Mouse (Mus musculus) layer of hippocampus, postnatal 25 days (tissue): Measurements from ENCODE around the gene Dysf. TPM values are rescaled to one million over a fixed set of nuclear protein-coding genes. Genes with fewer than 3 reads are reported as not detected.

Source experiments
- DNase-seq, 2 experiments: peaks; one replicate each; pipeline ENCODE4 v3.0.0; 2022; ENCODE audit warnings: mixed read lengths in 2 of 2, low spot score in 1 of 2; ENCODE audit errors: extremely low spot score in 1 of 2
- total RNA-seq, 2 experiments: library from RNA; stranded (reverse); gene quantifications; 2 replicates each; pipeline ENCODE4 v1.2.3; 2021

Dysf gene
- total RNA-seq, 2 experiments from 2014 or later, result 1.1 to 3.5 TPM

DNA sequence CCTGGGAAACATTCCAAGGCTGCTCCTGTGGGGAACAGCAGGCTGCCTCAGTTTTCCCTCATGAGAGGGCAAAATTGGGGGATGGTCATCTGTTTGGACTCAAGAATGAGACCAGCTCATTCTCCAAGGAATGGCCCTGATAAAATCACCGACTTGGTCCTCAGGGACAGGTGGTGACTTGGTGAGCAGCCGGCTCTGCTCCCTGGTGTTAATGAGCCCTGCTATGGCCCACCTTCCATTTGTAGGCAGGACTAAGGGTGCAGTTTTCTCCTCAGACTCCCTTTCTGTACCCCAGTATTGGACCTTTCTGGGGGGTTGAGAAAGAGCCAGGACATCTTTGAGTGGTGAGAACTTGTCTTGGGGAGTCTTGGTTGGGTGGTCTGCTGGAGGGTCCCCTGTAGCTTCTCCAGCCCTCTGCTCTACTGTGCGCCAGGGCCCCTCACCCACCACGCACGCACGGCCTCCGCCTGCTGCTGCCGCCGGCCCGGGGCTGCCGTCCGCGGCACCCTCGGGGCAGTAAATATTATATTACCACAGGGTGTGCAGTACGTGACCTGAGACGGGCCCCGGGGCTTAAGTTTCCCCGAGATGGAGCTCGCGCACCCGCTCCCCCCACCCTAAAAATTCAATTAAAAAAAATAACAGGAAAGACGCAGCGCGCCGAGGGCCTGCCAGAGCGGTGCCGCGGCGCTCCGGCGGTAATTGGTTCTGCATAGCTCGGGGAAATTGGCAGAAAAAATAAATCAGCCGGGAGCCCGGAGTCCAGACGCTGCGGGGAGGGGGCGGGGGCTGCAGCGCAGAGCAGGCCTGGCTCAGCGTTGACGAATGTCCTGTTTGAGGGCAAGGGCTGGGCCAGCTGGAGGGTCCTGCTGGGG, 97.0 kb downstream of the Dysf start:
- peak; percentile 45 to 54 for DNase-seq

DNA sequence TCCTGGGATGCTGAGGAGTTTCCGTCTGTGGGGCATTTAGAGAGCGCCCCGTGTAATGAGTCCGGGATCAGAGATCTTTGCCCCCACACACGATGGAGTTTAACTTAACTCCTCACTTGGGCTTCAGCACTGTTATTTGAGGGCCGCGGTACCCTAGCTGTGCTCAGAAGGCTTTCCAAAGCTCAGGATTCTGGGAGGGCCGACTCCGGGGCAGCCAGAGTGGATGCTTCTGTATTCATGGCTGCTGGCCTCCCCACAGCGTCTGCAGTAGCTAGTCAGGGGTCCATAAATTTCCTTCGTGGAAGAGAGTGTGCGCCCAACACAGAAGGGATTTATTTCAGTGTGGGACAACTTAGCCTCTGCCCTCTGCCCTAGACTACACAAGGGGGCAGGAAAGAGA, 97.7 kb downstream of the Dysf start:
- DNase-seq, result no peak

DNA sequence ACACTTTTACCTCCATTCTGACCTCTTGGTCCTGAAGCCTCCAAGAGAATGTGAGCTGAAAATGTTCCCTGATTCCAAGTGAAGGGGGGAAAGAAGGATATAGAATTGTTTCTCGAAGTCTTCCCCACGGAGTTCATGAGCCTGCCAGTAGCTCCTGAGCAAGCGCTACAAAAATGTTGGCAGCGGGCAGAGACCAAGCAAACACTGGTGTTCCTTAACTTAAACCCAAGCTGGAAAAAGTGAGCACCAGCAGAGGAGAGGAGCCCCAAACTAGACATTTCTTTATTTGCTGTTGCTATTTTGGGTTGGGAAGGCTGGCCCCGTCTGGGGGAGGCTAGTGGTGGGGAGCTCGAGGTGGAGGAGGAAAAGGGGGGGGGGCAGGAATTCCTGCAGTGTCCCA, 102.0 kb downstream of the Dysf start:
- DNase-seq, result no peak

DNA sequence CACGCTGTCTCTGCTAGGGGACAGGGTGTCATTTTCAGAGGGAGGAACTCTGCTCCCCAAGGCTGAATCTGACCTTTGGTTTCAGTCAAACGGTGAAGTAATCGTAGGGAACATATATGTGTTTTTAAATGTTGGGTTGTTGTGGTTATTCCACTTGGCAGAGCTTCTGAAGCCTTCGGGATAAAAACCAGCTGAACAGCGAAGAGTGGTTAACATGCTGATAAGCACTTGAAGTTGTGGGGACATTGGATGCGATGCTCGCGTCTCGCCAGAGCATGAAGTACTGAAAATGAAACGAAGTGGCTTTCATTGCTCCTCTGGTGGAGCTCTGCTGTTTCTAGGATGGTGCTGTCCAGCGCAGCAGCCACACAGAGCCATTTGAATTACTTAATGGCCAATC, 102.7 kb downstream of the Dysf start:
- no peak for DNase-seq

DNA sequence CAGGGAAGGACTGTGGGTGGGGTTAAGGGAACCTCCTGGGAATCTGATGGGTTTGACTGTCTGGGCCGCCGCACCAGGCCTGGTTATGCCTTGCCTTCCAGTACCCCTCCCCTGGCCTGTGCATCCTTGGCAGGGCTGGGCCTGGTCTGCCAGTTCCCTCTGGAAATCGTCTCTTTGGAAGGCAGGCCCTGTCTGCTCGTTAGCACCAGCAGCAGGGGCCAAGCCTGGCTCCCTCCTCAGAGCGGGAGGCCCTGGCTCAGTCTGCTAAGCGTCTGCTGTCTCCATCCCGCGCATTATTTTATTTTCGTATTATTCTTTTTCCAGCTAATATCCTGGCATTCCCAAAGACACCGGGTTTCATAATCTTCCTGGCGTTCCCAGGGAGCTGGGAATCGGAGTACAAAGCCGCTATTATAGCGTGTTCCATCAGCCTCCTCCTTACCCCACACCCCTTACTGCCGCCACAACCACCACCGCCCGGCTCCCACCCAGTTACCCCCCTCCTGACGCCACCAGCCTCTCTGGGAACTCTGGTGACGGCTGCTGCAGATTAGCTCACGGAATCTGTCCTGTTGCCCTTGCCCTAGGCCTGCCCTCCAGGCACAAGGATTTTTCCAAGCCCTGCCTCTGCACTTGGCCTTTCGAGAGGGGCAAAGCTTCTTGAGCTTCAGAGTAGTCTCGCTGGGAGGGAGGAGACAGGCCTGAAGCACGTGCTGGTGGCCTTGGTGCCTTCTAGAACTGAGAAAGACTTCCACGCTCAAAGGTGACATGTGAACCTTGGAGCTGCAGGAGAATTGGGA, 111.5 kb downstream of the Dysf start:
- no peak for DNase-seq

DNA sequence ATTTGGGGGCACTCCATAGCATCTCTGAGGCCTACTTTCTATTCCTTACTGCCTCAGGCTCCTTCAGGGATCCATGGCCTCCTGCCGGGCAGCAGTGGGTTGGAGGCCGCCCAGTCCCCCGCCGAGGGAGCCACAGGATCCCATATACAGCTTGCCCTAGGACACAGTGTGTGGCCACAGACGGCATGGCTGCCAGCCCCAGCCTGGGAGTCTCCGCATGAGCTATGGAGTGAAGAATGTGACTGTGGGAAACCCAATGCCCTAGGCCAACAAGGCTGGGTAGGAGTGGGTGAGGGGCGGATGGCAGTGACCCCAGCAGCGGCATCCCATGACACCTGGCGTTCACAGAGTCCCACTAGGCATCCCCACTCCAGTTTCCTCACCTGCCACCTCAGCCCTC, 116.2 kb downstream of the Dysf start:
- no peak for DNase-seq

DNA sequence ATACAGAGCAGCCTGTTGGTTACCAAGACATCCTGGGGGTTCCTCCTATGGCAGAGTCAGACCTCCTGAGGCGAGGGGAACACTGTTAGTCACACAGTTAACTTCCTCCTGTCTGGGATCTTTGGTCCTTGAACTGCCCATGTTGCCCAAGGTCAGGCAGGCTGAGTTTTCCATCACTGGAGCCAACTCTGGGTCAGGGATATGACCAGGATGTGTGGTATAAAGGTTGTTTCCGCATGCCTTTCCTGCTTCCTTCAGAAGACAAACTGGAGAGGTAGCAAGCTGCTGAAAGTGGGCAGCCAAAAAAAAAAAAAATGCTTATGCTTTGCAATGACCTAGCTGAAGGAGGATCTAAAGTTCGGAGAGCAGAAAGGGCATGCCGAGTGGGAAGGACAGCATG, 116.7 kb downstream of the Dysf start:
- DNase-seq, result no peak

DNA sequence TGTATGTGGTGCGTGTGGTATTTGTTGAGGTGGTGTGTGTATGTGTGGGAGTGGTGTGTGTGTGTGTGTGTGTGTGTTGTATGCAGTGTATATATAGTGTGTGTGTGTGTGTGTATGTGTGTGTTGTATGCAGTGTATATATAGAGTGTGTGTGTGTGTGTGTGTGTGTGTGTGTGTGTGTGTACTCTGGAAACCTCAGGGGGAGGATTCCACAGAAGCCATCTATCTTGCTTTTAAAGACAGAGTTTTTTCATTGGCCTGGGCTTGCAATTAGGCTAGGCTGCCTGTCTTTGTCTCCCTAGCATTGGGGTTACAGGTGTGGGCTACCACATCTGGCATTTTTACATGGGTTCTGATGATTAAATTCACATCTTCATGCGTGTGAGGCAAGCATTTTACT, 119.8 kb downstream of the Dysf start:
- DNase-seq, result no peak

DNA sequence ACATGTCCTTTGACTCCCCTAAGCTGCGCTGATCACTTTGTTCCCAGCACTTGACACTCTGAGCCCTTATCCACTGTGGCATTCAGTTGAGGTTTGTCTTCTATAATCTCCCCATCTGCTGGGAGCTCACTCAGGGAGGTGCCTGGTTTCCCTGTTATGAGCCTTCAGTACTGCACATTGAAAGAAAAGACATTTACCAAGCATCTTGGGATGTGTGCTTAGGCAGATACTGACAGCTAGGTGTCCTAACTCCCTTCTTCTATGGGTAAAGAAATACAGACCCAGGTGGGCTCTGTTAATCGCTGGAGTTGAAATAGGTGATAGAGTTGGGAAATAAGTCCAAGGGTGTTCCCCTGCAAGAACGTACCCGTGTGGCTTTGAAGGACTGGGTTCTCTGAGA, 122.5 kb downstream of the Dysf start:
- DNase-seq, result no peak

DNA sequence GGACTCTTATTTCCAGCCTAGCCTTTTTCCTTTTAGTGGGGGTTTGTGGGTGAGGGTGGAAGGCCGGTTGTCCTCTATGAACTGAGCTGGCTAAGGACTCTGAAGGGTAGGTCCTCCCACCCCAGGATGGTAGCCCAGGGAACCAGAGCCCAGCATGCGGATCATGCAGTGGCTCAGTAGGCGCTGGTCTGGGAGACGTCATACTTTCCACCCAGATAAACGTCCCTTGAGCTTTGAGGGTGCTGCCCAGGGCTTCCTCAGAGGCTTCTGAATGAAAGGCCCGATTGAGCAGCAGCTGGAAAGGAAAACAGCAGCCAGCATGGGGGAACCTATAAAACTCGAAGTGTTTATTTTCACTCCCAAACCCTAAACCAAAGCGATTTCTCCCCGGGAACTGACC, 123.1 kb downstream of the Dysf start:
- DNase-seq, result no peak

DNA sequence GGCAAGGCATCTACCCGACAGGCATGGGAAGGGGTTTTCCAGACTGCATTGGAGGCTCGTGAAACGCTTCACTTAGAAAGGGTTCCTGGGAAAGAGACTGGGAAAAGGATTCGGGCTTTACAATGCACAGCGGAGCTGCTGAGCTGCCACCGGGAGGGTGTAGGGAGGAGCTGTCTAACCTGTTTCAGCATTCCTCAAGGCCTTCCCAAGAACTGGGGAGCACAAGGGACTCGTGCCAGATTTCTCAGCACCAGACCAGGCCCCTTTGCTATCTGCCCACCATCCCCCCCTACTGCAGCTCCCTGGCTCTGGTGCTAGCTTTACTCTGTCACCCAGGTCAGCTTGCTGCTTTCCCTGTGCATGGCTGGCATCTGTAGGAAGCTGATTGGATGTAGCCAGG, 124.7 kb downstream of the Dysf start:
- no peak for DNase-seq

DNA sequence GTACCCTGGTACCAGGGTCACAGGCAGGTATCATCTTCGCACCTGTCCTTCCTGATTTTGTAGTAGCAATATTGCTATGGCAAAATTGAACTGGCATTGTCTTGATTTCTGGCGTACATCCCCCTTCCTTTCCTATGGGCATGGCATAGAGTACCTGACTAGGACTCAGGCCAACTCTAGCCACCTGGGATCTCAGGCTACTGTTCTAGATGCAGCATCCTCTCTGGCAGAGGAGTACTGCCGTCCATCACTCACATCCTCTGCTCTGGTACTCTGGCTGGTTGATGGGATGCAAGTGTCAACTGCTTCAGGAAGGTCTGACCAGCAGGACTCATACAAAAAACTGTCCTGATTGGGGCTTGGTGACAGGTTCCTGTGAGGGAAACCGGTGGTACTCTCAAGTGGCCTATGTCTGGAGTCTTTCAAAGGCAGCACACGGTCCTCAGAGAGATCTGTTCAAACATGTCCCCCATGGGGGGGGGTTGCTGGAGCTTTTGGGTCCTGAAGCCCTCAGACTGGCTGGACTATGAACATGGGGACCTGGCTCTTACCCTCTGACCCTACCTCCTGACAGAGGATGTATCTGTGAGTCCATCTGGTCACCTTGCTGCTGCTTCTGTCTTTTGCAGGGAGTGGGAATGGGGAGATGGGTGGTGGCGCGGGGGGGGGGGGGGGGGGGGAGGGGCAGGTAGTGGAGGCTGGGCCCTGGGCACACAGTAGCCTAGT, 125.8 kb downstream of the Dysf start:
- DNase-seq, result no peak

DNA sequence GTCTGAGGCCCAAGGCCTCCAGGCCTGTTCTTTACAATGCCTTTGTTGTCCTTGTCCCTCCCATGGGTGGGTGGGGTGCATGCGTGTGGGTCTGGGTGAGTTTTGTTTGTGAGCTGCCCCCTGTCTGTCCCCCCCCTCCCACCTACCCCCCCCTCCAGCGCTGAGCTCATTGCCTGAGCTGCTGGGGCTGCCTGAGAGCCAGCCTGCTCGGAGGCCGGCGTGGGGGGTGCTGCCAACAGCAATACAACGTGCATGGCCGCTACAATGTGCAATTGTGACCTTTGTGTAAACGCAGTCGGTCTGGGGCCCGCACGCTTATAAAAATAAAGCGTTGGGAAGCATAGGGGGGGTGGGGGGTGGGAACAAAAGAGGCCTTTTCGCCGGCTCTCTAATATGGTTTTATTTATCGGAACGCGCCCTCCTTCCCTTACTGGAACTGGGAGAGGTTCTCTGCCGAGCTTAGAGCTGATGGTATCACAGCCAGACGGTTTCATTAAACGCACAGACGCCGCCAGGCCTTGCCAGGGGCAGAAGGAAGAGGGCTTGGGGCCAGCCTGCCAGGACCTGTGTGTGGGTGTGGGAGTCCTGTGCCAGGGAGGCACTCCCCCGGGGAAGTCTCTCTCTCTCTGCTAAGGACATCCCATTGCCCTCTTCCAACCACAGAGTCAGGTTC, 126.5 kb downstream of the Dysf start:
- DNase-seq, result peak; percentile 18 to 40

DNA sequence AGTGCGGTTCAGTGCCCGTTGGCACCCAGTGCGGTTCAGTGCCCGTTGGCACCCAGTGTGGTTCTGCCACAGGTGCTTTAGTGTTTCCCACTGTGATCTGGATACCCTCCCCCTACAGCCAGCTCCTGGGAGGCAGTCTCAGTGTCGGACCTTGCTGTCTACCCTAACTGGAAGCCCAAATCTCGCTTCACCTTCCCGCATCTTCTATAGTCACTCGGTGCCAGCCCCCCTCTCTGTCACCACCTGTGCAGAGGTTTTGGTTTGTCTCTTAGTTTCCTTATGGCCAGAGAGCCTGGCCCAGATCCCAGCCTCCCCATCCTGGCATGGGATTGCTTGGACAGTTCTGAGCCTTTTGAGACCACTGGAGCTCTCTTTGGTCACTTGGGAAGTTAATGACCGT, 127.3 kb downstream of the Dysf start:
- no peak for DNase-seq

DNA sequence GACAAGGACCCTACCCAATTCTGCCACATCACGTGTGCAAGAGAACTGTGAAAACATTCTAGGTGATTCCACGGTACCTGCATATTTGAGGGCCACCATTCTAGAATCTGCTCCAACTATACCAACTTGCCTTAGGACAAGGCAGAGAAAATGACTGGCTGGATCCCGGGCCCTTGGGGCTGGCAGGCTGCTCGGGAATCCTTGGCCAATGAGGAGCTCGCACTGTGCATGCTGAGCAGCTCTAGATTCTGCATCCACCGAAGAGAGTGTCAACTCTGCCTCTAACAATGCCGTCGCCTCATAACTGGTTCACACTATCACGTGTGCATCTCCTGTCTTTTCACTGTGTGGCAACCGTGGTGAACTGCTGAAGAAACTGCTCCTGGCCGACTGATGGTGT, 128.0 kb downstream of the Dysf start:
- DNase-seq, result no peak

DNA sequence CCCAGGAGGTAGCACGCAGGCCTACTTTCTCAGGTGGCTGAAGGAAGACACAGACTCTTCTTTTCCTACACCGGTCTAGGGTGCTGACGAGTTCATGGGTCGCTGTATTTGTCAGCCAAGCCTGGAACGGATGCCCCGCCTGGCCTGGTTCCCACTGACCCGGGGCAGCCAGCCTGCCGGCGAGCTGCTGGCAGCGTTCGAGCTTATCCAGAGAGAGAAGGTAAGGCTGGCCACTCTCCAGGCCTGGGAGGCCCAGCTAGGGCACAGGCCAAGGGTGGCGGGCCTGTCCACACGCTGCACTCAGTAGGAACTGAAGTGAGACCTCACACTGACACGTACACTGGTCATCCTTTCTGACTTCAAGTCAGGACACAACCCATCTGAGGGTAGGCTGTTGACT, 131.5 kb downstream of the Dysf start:
- no peak for DNase-seq

DNA sequence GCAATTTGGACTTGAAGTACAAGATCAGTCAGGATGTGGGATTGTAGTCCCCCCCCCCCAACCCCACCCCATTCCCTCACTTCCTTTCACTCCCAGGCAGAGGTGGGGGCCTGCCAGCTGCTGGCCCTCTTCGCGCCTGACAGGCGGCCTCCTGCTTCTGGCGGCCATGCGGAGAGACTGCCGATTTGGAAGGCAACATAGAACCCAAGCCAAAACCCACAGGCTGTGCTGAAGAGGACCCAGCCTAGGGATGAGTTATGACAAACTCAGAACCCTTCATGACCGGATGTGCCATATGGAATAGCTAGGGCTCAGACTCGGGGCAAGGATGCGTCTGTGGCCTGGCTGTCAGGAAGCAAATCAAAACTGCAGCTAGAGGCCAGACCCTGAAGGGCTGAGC, 134.1 kb downstream of the Dysf start:
- DNase-seq, result no peak

DNA sequence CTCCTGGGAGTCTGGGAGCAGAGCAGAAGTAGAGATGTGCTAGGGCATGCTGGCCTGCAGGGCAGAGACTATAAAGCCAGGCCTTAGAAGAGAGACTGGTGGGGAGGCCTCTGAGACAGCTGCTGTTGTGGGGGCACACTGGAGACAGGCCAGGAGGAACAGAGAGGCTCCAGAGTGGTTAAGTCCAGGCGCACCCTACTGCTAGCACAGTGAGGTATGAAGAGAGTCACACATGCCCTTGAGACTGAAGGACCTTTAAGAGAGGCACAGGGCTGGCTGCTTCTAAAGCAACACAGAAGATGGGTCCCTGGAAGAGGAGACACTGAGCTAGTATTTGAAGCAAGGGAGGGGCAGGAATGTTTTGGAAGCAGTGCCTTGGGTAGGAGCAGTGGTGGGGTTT, 134.9 kb downstream of the Dysf start:
- DNase-seq, result no peak

DNA sequence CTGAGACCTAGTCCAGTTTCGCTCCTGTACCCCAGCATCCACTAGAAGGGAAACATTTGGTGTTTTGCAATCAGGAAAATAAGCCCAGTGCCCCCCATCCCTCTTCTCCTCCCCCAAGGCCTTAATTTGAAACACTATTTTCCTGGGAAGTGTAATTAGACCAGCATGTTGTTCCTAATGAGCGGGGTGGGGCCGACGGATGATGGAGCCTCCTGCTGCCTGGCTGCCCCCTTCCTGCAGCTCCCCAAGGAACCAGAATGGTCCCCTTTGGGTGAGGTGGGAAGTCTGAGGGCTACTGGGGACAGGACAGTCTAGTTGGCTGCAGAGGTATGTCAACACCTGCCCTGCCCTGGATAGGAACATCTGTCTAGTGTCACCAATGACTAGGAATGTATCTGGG, 136.0 kb downstream of the Dysf start:
- no peak for DNase-seq

DNA sequence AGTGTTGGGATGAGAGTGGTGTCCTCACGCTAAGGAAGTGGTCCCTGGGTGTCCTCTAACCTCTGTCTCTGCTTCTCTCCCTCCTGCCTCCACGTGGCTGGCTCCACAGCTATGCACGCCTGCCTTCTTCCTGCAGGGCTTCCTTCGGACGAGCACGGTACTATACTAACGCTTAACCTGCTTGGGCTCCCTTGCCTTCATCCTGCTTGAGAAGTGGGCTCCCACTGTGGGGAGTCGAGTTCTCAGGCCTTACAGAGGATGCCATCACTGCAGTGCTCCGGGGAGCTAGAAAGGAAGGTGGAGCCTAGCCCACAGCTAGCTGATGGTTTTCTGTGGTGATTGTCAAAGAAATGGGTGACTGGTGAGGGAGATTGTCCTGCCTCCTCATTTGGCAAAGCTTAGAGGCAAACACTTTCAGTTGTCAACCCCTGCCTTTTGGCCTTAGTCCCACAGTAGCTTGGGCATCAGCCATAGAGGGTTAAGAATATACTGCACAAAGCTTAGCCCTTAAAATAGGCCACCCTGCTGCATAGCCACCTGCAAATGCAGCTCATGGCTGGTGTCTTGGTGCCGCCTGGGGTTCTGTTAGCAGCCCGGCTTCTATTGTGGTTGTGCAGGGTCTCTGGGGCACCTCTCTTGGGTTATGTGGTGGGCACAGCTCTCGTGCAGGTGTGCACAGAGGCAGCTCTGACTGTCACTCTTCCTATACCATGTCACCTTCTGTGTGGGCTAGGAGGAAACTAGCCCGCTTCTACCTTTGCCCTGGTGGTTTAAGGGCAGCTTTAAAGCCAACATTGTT, 139.0 kb downstream of the Dysf start:
- no peak for DNase-seq
